Mouse (Mus musculus): Measurements from ENCODE around the gene Gm8764.
"Not testable (repeated sequence)": the region's sequence is repeated elsewhere in the genome, so short reads cannot be mapped to it uniquely, and the experiment has no call there.

Gene Gm8764

DNA sequence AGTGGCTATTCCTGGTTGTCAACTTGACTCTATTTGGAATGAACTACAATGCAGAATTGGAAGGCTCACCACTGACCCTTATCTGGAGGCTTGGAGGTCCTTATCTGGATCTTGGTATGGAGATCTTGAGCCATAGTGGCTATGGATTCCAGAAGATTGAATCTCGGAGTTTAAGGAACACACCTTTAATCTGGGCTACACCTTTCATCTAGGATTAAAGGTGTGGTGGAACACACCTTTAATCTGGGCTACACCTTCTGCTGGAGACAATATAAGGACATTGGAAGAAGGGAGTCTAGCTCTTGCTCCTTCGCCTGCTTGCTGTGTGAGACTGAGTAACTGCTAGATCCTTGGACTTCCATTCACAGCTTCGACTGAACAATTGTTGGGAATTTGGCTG, at the start of gene Gm8764:
Gm8764 (plus strand) TSS at position 301 of the 400 bp plus-strand sequence.
- DNase-seq (ENCODE audit: low spot score in 2 of 2), result not testable (repeated sequence)

DNA sequence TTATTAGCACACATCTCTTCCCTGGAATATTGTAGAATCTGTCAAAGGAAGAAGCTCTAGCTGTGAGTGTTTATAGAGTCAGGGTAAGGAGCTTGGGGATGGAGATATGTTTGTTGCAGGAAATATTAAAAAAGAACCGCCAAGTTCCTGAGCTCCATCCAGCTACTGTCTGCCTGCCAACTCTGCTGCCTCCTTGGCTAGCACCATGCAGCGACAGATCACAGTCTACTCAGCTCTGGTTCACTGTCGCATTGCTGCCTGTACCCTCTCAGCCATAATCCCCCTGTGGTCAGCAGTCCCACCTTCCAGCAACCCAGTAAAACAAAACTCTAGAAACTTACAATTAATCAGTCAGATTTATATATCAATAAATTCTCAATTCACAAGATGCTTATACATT, 49.8 kb upstream of the Gm8764 start:
- DNase-seq (ENCODE audit: low spot score in 2 of 2), result no peak

DNA sequence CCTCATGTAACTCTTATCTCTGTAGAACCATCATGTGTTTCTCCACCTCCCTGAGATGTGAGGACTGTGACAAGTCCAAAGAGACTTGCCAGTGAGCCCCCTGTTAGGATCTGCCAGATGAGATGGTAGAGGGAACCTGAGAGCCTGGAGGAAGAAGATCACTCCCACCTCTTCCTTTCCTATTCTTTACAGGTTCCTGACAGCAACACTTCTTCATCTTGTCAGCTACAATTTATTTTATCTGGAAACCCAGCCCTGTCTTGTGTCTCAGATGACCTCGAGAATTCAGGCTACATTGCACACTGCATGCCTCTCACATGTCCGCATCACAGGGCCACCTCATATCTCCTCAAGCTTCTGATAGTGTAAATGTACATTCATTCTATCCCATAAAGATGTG, 41.5 kb upstream of the Gm8764 start:
- DNase-seq (ENCODE audit: low spot score in 2 of 2), result no peak

DNA sequence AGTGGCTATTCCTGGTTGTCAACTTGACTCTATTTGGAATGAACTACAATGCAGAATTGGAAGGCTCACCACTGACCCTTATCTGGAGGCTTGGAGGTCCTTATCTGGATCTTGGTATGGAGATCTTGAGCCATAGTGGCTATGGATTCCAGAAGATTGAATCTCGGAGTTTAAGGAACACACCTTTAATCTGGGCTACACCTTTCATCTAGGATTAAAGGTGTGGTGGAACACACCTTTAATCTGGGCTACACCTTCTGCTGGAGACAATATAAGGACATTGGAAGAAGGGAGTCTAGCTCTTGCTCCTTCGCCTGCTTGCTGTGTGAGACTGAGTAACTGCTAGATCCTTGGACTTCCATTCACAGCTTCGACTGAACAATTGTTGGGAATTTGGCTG, 17.1 kb upstream of the Gm8764 start, which contains the start of gene Gm21293:
Gm21293 (plus strand) TSS at position 301 of the 400 bp plus-strand sequence.
- not testable (repeated sequence) for DNase-seq (ENCODE audit: low spot score in 2 of 2)

DNA sequence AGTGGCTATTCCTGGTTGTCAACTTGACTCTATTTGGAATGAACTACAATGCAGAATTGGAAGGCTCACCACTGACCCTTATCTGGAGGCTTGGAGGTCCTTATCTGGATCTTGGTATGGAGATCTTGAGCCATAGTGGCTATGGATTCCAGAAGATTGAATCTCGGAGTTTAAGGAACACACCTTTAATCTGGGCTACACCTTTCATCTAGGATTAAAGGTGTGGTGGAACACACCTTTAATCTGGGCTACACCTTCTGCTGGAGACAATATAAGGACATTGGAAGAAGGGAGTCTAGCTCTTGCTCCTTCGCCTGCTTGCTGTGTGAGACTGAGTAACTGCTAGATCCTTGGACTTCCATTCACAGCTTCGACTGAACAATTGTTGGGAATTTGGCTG, 8.6 kb upstream of the Gm8764 start, which contains the start of gene Gm6763:
Gm6763 (plus strand) TSS at position 301 of the 400 bp plus-strand sequence.
- DNase-seq (ENCODE audit: low spot score in 2 of 2), result not testable (repeated sequence)

DNA sequence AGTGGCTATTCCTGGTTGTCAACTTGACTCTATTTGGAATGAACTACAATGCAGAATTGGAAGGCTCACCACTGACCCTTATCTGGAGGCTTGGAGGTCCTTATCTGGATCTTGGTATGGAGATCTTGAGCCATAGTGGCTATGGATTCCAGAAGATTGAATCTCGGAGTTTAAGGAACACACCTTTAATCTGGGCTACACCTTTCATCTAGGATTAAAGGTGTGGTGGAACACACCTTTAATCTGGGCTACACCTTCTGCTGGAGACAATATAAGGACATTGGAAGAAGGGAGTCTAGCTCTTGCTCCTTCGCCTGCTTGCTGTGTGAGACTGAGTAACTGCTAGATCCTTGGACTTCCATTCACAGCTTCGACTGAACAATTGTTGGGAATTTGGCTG, 8.4 kb downstream of the Gm8764 start, which contains the start of gene Gm21304:
Gm21304 (plus strand) TSS at position 301 of the 400 bp plus-strand sequence.
- DNase-seq (ENCODE audit: low spot score in 2 of 2), result not testable (repeated sequence)

DNA sequence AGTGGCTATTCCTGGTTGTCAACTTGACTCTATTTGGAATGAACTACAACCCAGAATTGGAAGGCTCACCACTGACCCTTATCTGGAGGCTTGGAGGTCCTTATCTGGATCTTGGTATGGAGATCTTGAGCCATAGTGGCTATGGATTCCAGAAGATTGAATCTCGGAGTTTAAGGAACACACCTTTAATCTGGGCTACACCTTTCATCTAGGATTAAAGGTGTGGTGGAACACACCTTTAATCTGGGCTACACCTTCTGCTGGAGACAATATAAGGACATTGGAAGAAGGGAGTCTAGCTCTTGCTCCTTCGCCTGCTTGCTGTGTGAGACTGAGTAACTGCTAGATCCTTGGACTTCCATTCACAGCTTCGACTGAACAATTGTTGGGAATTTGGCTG, 16.9 kb downstream of the Gm8764 start, which contains the start of gene Gm21312:
Gm21312 (plus strand) TSS at position 301 of the 400 bp plus-strand sequence.
- DNase-seq (ENCODE audit: low spot score in 2 of 2), result not testable (repeated sequence)

DNA sequence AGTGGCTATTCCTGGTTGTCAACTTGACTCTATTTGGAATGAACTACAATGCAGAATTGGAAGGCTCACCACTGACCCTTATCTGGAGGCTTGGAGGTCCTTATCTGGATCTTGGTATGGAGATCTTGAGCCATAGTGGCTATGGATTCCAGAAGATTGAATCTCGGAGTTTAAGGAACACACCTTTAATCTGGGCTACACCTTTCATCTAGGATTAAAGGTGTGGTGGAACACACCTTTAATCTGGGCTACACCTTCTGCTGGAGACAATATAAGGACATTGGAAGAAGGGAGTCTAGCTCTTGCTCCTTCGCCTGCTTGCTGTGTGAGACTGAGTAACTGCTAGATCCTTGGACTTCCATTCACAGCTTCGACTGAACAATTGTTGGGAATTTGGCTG, 25.4 kb downstream of the Gm8764 start, which contains the start of gene Gm20765:
Gm20765 (plus strand) TSS at position 301 of the 400 bp plus-strand sequence.
- not testable (repeated sequence) for DNase-seq (ENCODE audit: low spot score in 2 of 2)

DNA sequence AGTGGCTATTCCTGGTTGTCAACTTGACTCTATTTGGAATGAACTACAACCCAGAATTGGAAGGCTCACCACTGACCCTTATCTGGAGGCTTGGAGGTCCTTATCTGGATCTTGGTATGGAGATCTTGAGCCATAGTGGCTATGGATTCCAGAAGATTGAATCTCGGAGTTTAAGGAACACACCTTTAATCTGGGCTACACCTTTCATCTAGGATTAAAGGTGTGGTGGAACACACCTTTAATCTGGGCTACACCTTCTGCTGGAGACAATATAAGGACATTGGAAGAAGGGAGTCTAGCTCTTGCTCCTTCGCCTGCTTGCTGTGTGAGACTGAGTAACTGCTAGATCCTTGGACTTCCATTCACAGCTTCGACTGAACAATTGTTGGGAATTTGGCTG, 33.9 kb downstream of the Gm8764 start, which contains the start of gene Gm4340:
Gm4340 (plus strand) TSS at position 301 of the 400 bp plus-strand sequence.
- not testable (repeated sequence) for DNase-seq (ENCODE audit: low spot score in 2 of 2)

DNA sequence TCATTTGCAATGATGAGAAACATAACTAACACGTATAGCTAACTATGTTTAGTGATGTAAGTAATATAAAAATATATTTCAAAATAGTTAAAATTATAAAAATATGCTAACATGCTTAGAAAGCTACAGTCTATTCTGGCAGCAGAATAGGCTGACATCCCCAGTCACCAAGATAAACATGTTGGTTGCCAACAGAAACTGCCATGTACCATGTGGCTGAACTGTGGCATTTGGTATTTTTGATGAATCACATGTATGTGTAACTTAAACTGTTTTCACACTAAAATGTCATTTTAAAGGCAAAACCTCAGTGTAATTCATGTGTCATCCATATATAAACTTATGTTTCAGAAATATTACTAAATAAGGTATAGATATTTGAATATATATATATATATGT, 49.8 kb downstream of the Gm8764 start:
- no peak for DNase-seq (ENCODE audit: low spot score in 2 of 2)

DNA sequence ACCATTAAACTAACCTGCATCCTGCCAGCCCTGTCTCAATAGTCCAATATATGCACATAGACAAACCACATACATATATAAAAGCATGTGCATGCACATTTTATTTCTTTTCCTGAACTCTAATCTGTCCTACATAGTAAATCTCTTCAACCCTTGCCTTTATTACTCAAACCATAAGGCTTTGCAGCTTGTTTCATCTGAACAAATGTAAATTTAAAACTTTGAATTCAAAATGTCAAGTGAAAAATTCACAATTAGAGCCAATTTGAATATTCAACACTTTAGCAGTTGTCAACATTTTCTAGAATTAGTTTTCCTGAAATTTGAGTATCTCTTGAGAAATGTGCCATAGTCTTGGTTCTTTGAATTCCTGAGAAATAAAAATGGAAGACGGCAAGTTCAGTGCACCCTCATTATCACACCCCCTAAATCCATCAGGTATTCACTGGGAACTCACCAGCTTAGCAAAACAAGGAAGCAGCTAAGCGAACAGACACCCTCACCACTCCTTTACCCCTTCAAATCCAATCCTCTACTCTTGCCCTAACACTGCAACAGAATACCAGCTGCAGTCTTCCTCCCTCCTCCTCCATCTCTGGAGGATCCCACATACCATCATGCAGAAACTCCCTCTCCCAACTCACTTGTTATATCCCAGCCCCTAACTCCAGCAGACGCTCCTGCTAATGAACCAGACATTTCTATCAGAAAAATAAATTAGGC, 50.6 kb downstream of the Gm8764 start:
- no peak for DNase-seq (ENCODE audit: low spot score in 2 of 2)

Data from thymus, postnatal 10 days (tissue).